Mouse (Mus musculus) kidney, embryonic 14.5 days (tissue): ENCODE data around the gene 4931423N10Rik. TPM values are rescaled to one million over a fixed set of nuclear protein-coding genes. Genes with fewer than 3 reads are reported as not detected.

Source experiments
- ATAC-seq: fragments of 200-750 bp; cut with Nextera tagmentation; 2 replicates; pipeline ENCODE4 v1.8.0; 2017; ENCODE audit warnings: moderate number of reproducible peaks, mild to moderate bottlenecking, moderate TSS enrichment, moderate library complexity; ENCODE audit not compliant: low FRiP score, low TSS enrichment
- H3K27ac ChIP-seq: fragments of 300-500 bp; sonication (generic); 2 replicates; pipeline ENCODE4 v1.5.1; 2014; ENCODE audit warnings: low read depth, mild to moderate bottlenecking, low read length, moderate library complexity, mixed read lengths
- H3K27me3 ChIP-seq: fragments of 300-500 bp; sonication (generic); 2 replicates; pipeline ENCODE4 v1.6.1; 2014; ENCODE audit warnings: mild to moderate bottlenecking, low read length; ENCODE audit not compliant: control insufficient read depth, insufficient read depth
- H3K36me3 ChIP-seq: fragments of 300-500 bp; sonication (generic); 2 replicates; pipeline ENCODE4 v1.6.1; 2014; ENCODE audit warnings: low read length, mixed read lengths; ENCODE audit not compliant: control insufficient read depth, insufficient read depth
- H3K4me1 ChIP-seq: fragments of 300-500 bp; sonication (generic); 2 replicates; pipeline ENCODE4 v1.6.1; 2014; ENCODE audit warnings: low read length, mixed read lengths; ENCODE audit not compliant: control insufficient read depth, insufficient read depth
- H3K4me2 ChIP-seq: fragments of 300-500 bp; sonication (generic); replicated peaks from 2 replicates; pipeline ENCODE4 v1.6.1; 2014; ENCODE audit warnings: low read depth, mild to moderate bottlenecking, low read length
- H3K4me3 ChIP-seq: fragments of 300-500 bp; sonication (generic); 2 replicates; pipeline ENCODE4 v1.5.1; 2014; ENCODE audit warnings: mild to moderate bottlenecking, low read length
- H3K9ac ChIP-seq: fragments of 300-500 bp; sonication (generic); 2 replicates; pipeline ENCODE4 v1.6.1; 2014; ENCODE audit warnings: low read depth, mild to moderate bottlenecking, low read length, moderate library complexity
- H3K9me3 ChIP-seq: fragments of 300-500 bp; sonication (generic); 2 replicates; pipeline ENCODE4 v1.6.1; 2016; ENCODE audit warnings: low read length; ENCODE audit not compliant: control insufficient read depth
- WGBS: fragments of 180-500 bp; shearing (Covaris S2); extraction: QIAGEN DNeasy Blood & Tissue Kit; methylation state at CpG from one replicate; pipeline ENCODE4 v1.1.7; 2014; 5-methylcytosine and 5-hydroxymethylcytosine counted together
- polyA plus RNA-seq: library from polyadenylated mRNA; unstranded; fragments of >200 nt; fragmentation: Nextera tagmentation; extraction: Ambion mirVana; gene quantifications from 2 replicates; pipeline ENCODE4 v1.2.1, GENCODE M21; 2014

Gene 4931423N10Rik
- polyA plus RNA-seq, result not detected in 2 replicates

DNA sequence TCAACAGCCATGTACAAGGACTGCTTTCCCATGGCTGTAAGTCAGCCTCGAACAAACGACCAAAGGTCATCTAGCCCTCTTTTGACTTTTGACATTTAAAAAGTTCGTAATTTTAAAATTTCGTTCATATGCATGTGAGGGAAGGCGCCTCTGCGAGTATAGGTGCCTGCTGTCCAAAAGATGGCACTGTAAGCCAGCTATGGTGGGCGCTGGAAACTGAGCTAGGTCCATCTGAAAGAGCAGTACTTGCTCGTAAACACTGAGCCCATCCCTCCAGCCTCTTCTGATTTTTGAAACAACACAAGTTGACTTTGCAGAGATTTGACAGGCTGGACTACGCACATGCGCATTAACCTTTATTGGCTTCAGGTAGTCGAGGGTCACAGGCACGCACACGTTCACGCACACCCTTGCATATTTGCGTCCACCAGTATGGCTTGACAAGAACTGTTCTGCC is at the start of gene 4931423N10Rik:
TSS of gene 4931423N10Rik (plus strand) at position 407 of the 457 bp plus-strand sequence.
- no peaks in the 10 kb centered on the region for H3K36me3 ChIP-seq
- no peaks in the 10 kb centered on the region for H3K27me3 ChIP-seq
- no peaks in the 10 kb centered on the region for H3K9me3 ChIP-seq
- no peak within 1 kb of the TSS for H3K9ac ChIP-seq
- no peak within 1 kb of the TSS for H3K4me2 ChIP-seq
- H3K27ac ChIP-seq, result no peak within 1 kb of the TSS
- ATAC-seq, result no peak
- no peak within 1 kb of the TSS for H3K4me3 ChIP-seq
- WGBS, result 79% methylated on average over 15 of the region's 15 CpGs
- no peaks in the 10 kb centered on the region for H3K4me1 ChIP-seq

DNA sequence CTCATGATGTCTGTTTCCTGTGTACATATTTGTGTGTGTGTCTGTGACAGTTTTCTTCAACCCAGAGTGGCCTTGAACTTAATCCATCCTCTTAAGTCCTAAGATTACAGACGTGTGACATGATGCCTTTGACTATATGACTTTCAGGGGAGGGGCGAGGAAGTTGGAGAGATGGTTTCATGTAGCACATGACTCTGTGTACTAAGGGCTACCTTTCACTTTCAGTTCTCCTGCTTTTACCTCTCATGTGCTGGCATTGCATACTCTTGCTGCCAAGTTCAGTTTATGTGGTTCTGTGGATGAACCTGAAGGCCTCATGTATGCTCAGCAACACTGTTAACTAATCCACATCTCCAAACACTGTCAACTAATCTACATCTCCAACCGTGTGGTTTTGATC is 35.0 kb upstream of the 4931423N10Rik start:
- Histone ChIP-seq H3K9ac (no peak overlapping the region), H3K4me3 (no peak overlapping the region), H3K4me2 (no peak overlapping the region), H3K9me3 (no peaks in the 10 kb centered on the region), H3K4me1 (no peaks in the 10 kb centered on the region), H3K27me3 (no peaks in the 10 kb centered on the region), H3K36me3 (peaks cover 73% of the 10 kb centered on the region), H3K27ac (no peak overlapping the region)
- 85% methylated on average over 3 of the region's 3 CpGs for WGBS
- ATAC-seq, result no peak

DNA sequence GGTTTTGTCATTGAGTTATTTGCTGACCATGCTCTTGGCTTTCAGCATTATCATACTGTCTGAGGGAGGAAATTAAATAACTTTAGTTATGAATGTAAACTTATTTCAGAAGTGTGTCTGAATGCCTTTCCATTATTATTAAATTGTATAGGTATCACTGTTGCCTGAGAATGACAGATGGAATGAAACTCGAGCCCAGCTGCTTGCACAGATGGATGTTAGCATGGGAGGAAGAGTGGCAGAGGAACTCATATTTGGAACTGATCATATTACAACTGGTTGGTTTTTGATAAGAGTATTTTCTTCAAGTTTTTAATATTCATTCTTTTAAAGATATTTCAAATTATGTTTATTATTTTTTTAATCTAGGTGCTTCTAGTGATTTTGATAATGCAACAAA is 12.9 kb upstream of the 4931423N10Rik start:
- Histone ChIP-seq H3K36me3 (peaks cover 72% of the 10 kb centered on the region), H3K9ac (no peak overlapping the region), H3K4me1 (no peaks in the 10 kb centered on the region), H3K4me3 (no peak overlapping the region), H3K27ac (no peak overlapping the region), H3K4me2 (no peak overlapping the region), H3K9me3 (no peaks in the 10 kb centered on the region), H3K27me3 (no peaks in the 10 kb centered on the region)
- WGBS, result 94% methylated on average over 1 of the region's 1 CpGs
- ATAC-seq, result no peak

DNA sequence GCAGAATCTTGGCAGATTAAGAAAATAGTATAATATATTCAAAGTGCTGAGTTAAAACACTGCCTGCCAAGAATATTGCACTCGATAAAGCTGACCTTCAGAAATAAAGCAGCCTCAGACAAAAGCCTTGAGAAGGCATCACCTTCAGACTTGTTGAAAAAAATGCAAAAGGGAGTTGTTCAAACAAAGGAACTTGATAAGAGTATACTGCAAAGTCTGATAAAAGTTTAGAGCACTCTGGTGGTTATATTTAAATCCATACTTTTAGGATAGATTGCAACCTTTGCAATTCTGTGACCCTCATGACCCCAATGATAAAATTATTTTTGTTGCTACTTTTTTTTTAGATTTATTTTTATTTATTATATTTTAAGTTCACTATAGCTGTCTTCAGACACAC is 6.2 kb upstream of the 4931423N10Rik start:
- no peak overlapping the region for H3K4me2 ChIP-seq
- no peak overlapping the region for H3K27ac ChIP-seq
- 89% methylated on average over 1 of the region's 1 CpGs for WGBS
- H3K4me1 ChIP-seq, result no peaks in the 10 kb centered on the region
- H3K27me3 ChIP-seq, result no peaks in the 10 kb centered on the region
- H3K36me3 ChIP-seq, result peaks cover 24% of the 10 kb centered on the region
- no peaks in the 10 kb centered on the region for H3K9me3 ChIP-seq
- H3K9ac ChIP-seq, result no peak overlapping the region
- ATAC-seq, result no peak
- H3K4me3 ChIP-seq, result no peak overlapping the region

DNA sequence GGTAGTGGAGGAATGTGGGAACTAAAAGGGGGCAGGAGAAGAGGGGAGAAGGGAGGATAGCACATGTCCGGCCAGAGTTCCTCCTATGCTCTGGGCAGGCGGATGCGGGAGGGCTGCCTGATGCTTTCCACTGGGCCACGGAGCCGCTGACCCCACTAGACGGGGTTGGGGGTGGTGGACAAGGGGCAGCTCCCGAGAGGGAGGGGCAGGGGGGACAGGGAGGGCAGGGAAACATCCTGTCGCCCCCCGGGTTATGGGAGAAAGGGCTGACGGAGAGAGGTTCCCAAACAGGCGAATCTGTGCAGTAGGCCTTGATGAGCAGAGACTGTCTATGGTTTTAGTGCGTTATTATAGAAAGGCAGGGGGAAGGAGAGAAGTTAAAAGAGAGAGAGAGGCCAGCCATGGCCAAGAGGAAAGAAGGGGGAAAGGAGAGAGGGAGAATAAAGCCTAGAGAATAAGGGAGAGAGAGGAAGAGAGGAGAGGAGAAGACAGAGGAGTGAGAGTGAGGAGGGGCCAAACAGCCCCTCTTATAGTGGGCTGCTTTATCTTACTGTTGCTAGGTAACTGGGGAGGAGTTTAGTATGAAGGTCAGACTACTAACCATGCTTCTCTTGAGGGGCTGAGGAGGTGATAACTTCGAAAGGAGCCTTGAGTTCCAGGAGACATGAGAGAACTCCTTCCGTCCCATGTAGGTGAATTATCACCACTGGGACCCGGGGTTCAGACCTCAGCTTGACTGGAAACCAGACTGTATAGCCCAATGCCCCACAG is 4.2 kb upstream of the 4931423N10Rik start:
- no peak overlapping the region for H3K4me3 ChIP-seq
- no peaks in the 10 kb centered on the region for H3K27me3 ChIP-seq
- no peak overlapping the region for H3K27ac ChIP-seq
- H3K9ac ChIP-seq, result no peak overlapping the region
- H3K9me3 ChIP-seq, result no peaks in the 10 kb centered on the region
- H3K4me1 ChIP-seq, result no peaks in the 10 kb centered on the region
- H3K36me3 ChIP-seq, result peaks cover 15% of the 10 kb centered on the region
- H3K4me2 ChIP-seq, result no peak overlapping the region
- ATAC-seq, result no peak
- WGBS, result 52% methylated on average over 15 of the region's 15 CpGs

DNA sequence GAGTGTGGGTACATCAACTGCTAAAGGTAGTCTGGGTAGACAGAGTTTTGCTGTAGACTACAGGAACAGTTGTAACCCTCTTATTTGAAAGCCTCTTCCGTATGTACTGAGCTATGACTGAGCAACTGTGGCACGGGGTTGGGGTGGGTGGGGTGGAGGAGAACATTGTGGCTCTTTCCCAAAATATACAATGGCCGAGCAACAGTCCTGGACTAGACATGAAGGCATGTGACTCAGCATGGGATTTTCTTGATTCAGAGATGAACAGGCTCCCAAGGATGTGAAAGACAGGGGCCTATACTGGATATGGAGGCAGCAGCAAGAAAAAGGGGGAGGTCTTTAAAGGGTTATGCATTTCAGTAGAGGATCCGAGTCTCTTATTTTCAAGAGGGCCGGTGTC is 6.4 kb downstream of the 4931423N10Rik start:
- Histone ChIP-seq H3K4me1 (no peaks in the 10 kb centered on the region), H3K27me3 (no peaks in the 10 kb centered on the region), H3K27ac (no peak overlapping the region), H3K4me3 (no peak overlapping the region), H3K4me2 (no peak overlapping the region), H3K36me3 (no peaks in the 10 kb centered on the region), H3K9me3 (no peaks in the 10 kb centered on the region), H3K9ac (no peak overlapping the region)
- no peak for ATAC-seq
- 86% methylated on average over 5 of the region's 5 CpGs for WGBS

DNA sequence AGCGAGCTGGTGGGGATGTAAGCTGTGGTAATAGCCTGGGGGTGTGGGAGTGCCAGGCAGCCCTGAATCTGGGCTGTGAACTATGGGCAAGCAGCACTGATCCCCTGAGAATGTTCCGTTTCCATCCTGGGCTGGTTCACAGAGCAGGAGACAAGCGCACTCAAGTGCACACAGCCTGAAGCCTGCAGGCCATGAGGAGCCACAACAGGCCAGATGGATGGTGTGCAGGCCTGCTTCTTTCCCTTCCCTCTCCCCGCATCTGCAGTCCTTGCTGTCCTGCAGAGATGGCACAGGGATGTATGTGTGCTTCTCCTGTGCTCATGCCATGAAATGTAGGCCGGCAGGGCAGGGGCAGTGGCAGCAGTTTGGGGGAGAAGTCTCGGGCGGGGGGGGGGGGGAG is 17.9 kb downstream of the 4931423N10Rik start:
- 63% methylated on average over 7 of the region's 7 CpGs for WGBS
- no peak overlapping the region for H3K4me3 ChIP-seq
- no peaks in the 10 kb centered on the region for H3K27me3 ChIP-seq
- no peaks in the 10 kb centered on the region for H3K9me3 ChIP-seq
- no peaks in the 10 kb centered on the region for H3K4me1 ChIP-seq
- ATAC-seq, result no peak
- H3K27ac ChIP-seq, result no peak overlapping the region
- H3K9ac ChIP-seq, result no peak overlapping the region
- no peaks in the 10 kb centered on the region for H3K36me3 ChIP-seq
- no peak overlapping the region for H3K4me2 ChIP-seq

DNA sequence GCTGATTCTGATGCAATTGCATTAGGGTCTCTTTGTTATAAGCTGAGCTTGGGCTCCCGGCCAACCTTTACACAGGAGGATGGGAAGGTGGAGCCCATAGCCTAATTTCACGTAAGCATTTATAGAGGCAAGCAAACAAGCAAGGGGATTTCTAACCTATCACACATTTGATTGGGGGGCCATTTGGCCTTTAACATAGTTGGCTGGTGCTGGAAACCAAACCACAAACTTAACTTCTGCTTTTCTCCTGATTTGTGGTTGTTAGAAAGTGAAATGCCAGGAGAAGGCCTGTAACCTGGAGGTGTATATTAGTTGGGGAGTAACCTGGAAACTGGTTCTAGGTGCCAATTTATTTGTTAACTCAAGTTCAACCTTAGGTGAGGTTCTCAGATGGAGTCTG is 21.2 kb downstream of the 4931423N10Rik start:
- Histone ChIP-seq H3K27me3 (no peaks in the 10 kb centered on the region; the same call in 1 of the 2 replicates), H3K9ac (no peak overlapping the region), H3K27ac (no peak overlapping the region), H3K4me2 (no peak overlapping the region), H3K36me3 (no peaks in the 10 kb centered on the region), H3K4me3 (no peak overlapping the region), H3K9me3 (no peaks in the 10 kb centered on the region), H3K4me1 (no peaks in the 10 kb centered on the region)
- 74% methylated on average over 2 of the region's 2 CpGs for WGBS
- no peak for ATAC-seq

DNA sequence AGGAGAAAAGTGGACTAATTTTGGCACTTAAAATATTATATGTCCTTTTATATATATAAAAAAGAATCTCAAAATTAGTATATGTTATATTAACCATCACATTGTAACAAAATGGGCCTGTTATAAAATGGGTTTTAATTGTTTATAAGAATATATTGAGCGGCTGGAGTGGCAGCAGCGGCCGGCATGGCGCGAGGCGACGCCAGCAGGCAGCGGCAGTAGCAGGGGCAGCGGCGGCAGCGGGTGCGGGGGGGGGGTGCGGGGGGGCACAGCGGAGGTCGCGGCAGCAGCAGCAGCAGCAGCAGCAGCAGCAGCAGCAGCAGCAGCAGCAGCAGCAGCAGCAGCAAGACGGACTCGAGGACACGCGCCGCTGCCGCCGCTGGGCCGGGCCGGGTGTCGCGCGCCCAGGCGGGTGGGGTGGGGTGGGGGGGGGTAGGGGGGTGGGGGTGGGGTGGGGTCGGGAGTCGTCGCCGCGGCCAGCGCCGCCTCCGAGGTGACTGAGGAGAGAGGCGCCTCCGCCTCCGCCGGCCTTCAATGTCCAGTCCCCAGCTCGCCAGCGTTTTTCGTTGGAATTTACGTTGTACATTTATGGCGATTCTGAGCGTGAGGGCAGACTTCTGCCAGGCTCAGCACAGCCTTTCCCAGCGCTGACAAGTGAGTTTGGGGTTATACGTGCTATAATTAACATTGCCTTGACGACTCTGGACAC is 26.9 kb downstream of the 4931423N10Rik start:
- Histone ChIP-seq H3K4me1 (no peaks in the 10 kb centered on the region), H3K4me2 (peak overlapping the region; percentile 77), H3K4me3 (peak overlapping the region; percentile 41), H3K27ac (no peak overlapping the region), H3K9ac (peak overlapping the region; percentile 47), H3K27me3 (peaks cover 3% of the 10 kb centered on the region; the same call in 1 of the 2 replicates), H3K36me3 (no peaks in the 10 kb centered on the region), H3K9me3 (no peaks in the 10 kb centered on the region)
- under 1% methylated on average over 28 of the region's 50 CpGs for WGBS
- ATAC-seq, result peak; percentile 84
